Mouse (Mus musculus): ENCODE measurements around the gene Dag1. TPM values are rescaled to one million over a fixed set of nuclear protein-coding genes. Genes with fewer than 3 reads are reported as not detected.

The Dag1 gene
- polyA plus RNA-seq, 1 experiment from 2014 or later = 76.7 TPM

DNA sequence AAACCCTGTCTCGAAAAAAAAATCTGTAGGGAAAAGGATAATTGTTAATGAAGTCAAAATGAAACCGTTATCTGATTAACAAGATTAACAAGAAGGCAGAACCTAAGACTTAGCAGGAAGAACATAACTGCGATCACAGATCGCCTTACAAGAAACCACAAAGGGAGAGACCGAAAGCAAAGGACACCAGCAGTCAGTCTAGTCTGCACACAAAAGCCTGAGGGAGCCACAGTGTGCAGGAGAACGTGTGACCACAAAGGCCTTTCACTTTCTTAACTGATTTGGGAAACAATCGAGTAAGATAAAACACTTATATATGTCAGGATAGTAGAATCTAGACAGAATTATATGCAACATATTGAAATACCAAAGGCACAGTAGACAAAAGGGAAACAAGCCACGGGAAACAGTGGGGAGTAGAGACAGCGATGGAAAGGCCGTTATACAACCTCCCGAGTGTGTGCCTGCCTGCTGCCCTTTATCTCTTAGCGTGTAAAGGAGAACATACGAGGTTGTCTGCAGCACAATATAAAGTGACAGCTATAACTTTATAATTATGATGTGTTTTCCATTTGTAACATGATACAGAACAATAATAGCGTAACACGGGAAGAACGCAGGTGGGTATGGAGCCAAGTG lies 100.0 kb downstream of the Dag1 start:
- DNase-seq (ENCODE audit: low spot score) (no peak), ATAC-seq (ENCODE audit: low FRiP score) (no peak)
- no peak overlapping the region for H3K4me3 ChIP-seq (replicated peaks; ENCODE audit: low read length)
- no peak overlapping the region for H3K9ac ChIP-seq
- WGBS = 71% methylated on average over 16 of the region's 16 CpGs
- H3K27ac ChIP-seq = no peak overlapping the region
- H3K4me1 ChIP-seq (replicated peaks; ENCODE audit: control insufficient read depth, insufficient read depth, low read length) = no peaks in the 10 kb centered on the region
- no peaks in the 10 kb centered on the region for H3K27me3 ChIP-seq (ENCODE audit: control insufficient read depth, insufficient read depth, low read length)
- H3K9me3 ChIP-seq (ENCODE audit: control insufficient read depth, low read length) = 0 out of 2 replicates have a peak, but pooled peaks cover 4% of the 10 kb centered on the region
- H3K36me3 ChIP-seq (replicated peaks; ENCODE audit: control insufficient read depth, insufficient read depth) = no peaks in the 10 kb centered on the region; the same call in none of the 2 replicates
- H3K4me2 ChIP-seq (replicated peaks) = no peak overlapping the region

DNA sequence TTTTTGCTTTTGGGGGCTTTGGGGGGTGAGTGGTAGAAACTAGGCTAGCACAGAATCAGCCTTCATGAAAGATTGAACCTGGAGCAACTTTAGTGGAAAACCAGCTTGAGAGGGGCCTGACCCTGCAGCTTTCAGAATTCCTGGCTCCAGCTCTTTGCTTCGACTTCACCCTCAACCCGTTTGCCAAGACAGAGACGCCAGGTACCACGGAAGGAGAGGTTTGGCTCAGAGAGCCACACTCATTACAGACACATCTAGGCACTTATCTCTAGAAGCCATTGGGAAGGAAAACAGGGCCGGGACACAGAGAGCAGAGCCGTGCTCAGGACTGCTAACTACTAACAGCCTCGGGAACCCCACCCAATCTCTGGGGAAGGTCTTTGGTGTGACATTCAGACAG lies 105.9 kb downstream of the Dag1 start:
- Histone ChIP-seq H3K4me2 (replicated peaks) (no peak overlapping the region), H3K27me3 (ENCODE audit: control insufficient read depth, insufficient read depth, low read length) (no peaks in the 10 kb centered on the region), H3K27ac (no peak overlapping the region), H3K36me3 (replicated peaks; ENCODE audit: control insufficient read depth, insufficient read depth) (peaks cover 8% of the 10 kb centered on the region; the same call in 1 of the 2 replicates), H3K9me3 (ENCODE audit: control insufficient read depth, low read length) (no peaks in the 10 kb centered on the region), H3K4me1 (replicated peaks; ENCODE audit: control insufficient read depth, insufficient read depth, low read length) (no peaks in the 10 kb centered on the region), H3K9ac (no peak overlapping the region), H3K4me3 (replicated peaks; ENCODE audit: low read length) (no peak overlapping the region)
- no peak for DNase-seq (ENCODE audit: low spot score)
- 84% methylated on average over 7 of the region's 7 CpGs for WGBS
- no peak for ATAC-seq (ENCODE audit: low FRiP score)

DNA sequence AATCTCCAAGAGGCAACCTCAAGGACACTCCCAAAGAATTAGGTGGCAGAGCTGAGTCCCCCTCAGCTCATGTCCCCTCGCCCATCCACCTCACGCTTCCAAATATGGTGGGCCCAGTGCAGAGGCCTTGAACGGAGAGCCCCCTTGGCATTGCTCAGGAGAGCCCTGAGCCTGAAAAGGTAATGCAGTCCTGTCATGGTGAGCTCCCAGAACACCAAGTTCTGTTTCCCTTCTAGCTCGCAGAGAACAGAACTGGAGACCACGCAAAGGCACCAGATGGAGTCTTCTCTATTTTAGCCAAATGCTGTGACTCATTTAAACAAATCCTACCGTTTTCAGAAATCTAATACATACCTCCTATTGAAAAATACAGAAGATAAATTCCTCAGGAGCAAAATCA lies 106.3 kb downstream of the Dag1 start:
- Histone ChIP-seq H3K9me3 (ENCODE audit: control insufficient read depth, low read length) (no peaks in the 10 kb centered on the region), H3K9ac (no peak overlapping the region), H3K27ac (no peak overlapping the region), H3K4me2 (replicated peaks) (no peak overlapping the region), H3K27me3 (ENCODE audit: control insufficient read depth, insufficient read depth, low read length) (no peaks in the 10 kb centered on the region), H3K4me1 (replicated peaks; ENCODE audit: control insufficient read depth, insufficient read depth, low read length) (no peaks in the 10 kb centered on the region), H3K36me3 (replicated peaks; ENCODE audit: control insufficient read depth, insufficient read depth) (peaks cover 8% of the 10 kb centered on the region; the same call in 1 of the 2 replicates), H3K4me3 (replicated peaks; ENCODE audit: low read length) (no peak overlapping the region)
- 92% methylated on average over 6 of the region's 6 CpGs for WGBS
- ATAC-seq (ENCODE audit: low FRiP score) (no peak), DNase-seq (ENCODE audit: low spot score) (no peak)

DNA sequence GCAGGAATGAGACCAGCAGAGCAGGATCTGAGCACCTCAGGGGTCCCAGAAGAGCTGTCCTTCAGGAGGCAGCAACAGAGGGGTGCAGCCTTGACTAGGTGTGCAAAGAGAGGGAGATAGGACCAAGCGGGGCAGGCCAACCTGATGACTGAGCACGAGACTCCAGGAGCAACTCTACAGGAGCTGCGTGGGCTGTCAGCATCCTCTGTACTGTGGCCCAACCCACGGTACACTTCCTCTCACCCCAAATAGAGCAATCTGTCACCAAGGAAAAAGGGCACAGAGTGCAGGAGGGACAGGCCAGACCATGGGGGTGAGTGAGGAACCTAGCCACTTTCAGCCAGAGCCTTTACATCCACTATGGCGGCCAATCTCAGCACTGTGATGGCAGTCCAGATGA lies 107.0 kb downstream of the Dag1 start:
- no peak for ATAC-seq (ENCODE audit: low FRiP score)
- no peak for DNase-seq (ENCODE audit: low spot score)
- H3K4me2 ChIP-seq (replicated peaks) = no peak overlapping the region
- 85% methylated on average over 5 of the region's 5 CpGs for WGBS
- no peaks in the 10 kb centered on the region for H3K4me1 ChIP-seq (replicated peaks; ENCODE audit: control insufficient read depth, insufficient read depth, low read length)
- no peak overlapping the region for H3K9ac ChIP-seq
- H3K27ac ChIP-seq = no peak overlapping the region
- H3K4me3 ChIP-seq (replicated peaks; ENCODE audit: low read length) = no peak overlapping the region
- no peaks in the 10 kb centered on the region for H3K27me3 ChIP-seq (ENCODE audit: control insufficient read depth, insufficient read depth, low read length)
- H3K9me3 ChIP-seq (ENCODE audit: control insufficient read depth, low read length) = no peaks in the 10 kb centered on the region
- 0 out of 2 replicates have a peak, but pooled peaks cover 8% of the 10 kb centered on the region for H3K36me3 ChIP-seq (replicated peaks; ENCODE audit: control insufficient read depth, insufficient read depth)

DNA sequence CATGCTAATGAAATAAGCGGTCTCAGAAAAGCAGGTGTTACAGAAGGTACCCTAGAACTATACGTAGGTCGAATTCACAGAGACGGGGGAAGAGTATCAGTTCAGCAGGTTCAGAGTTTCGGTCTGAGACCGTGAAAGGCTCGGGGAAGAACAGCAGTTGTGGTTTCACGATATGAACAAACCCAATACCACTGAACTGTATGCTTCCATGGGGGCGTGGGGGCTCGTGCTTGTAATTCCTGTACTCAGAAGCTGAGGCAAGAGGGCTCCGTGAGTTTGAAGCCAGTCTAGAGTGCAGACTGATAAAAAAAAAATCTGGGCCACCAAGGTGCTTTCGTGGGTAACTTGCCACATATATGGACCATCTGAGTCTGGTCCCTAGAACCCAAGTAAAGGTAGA lies 108.9 kb downstream of the Dag1 start:
- H3K27me3 ChIP-seq (ENCODE audit: control insufficient read depth, insufficient read depth, low read length) = no peaks in the 10 kb centered on the region
- ATAC-seq (ENCODE audit: low FRiP score) = no peak
- H3K4me3 ChIP-seq (replicated peaks; ENCODE audit: low read length) = no peak overlapping the region
- H3K4me2 ChIP-seq (replicated peaks) = no peak overlapping the region
- H3K27ac ChIP-seq = no peak overlapping the region
- no peak overlapping the region for H3K9ac ChIP-seq
- H3K9me3 ChIP-seq (ENCODE audit: control insufficient read depth, low read length) = no peaks in the 10 kb centered on the region
- 92% methylated on average over 12 of the region's 12 CpGs for WGBS
- 0 out of 2 replicates have a peak, but pooled peaks cover 8% of the 10 kb centered on the region for H3K36me3 ChIP-seq (replicated peaks; ENCODE audit: control insufficient read depth, insufficient read depth)
- no peaks in the 10 kb centered on the region for H3K4me1 ChIP-seq (replicated peaks; ENCODE audit: control insufficient read depth, insufficient read depth, low read length)
- DNase-seq (ENCODE audit: low spot score) = no peak

Other genes starting within 250 kb of the Dag1 start
- gene Gmppb, start 214.7 kb downstream of the Dag1 start, polyA plus RNA-seq (2014; fragmentation: Nextera tagmentation; extraction: Ambion mirVana) = 17.7 and 18.2 TPM in 2 replicates
- 2.4 and 2.9 TPM in 2 replicates for gene Amigo3, start 210.8 kb downstream of the Dag1 start, polyA plus RNA-seq (2014; fragmentation: Nextera tagmentation; extraction: Ambion mirVana)
- not detected in 2 replicates for gene Mst1, start 183.5 kb downstream of the Dag1 start, polyA plus RNA-seq (2014; fragmentation: Nextera tagmentation; extraction: Ambion mirVana)
- gene Rnf123, start 180.6 kb downstream of the Dag1 start, polyA plus RNA-seq (2014; fragmentation: Nextera tagmentation; extraction: Ambion mirVana) = 49.9 and 50.9 TPM in 2 replicates
- 44.8 and 48.7 TPM in 2 replicates for gene Apeh, start 169.4 kb downstream of the Dag1 start, polyA plus RNA-seq (2014; fragmentation: Nextera tagmentation; extraction: Ambion mirVana)
- 15.4 and 15.7 TPM in 2 replicates for gene Bsn, start 73.6 kb downstream of the Dag1 start, polyA plus RNA-seq (2014; fragmentation: Nextera tagmentation; extraction: Ambion mirVana)
- 136 and 137 TPM in 2 replicates for gene Nicn1, start 26.5 kb upstream of the Dag1 start, polyA plus RNA-seq (2014; fragmentation: Nextera tagmentation; extraction: Ambion mirVana)
- gene Amt, start 32.9 kb upstream of the Dag1 start, polyA plus RNA-seq (2014; fragmentation: Nextera tagmentation; extraction: Ambion mirVana) = 18.6 and 24.4 TPM in 2 replicates
- 206 and 214 TPM in 2 replicates for gene Rhoa, start 42.2 kb upstream of the Dag1 start, polyA plus RNA-seq (2014; fragmentation: Nextera tagmentation; extraction: Ambion mirVana)
- gene Tcta, start 42.2 kb upstream of the Dag1 start, polyA plus RNA-seq (2014; fragmentation: Nextera tagmentation; extraction: Ambion mirVana) = 49.5 and 59.9 TPM in 2 replicates
- 462 and 488 TPM in 2 replicates for gene Gpx1, start 74.9 kb upstream of the Dag1 start, polyA plus RNA-seq (2014; fragmentation: Nextera tagmentation; extraction: Ambion mirVana)
- gene Usp4, start 83.9 kb upstream of the Dag1 start, polyA plus RNA-seq (2014; fragmentation: Nextera tagmentation; extraction: Ambion mirVana) = 127 TPM in 2 replicates
- 1.7 and 2.2 TPM in 2 replicates for gene 1700102P08Rik, start 128.8 kb upstream of the Dag1 start, polyA plus RNA-seq (2014; fragmentation: Nextera tagmentation; extraction: Ambion mirVana)
- 1.6 TPM in 2 replicates for gene Ccdc36, start 164.5 kb upstream of the Dag1 start, polyA plus RNA-seq (2014; fragmentation: Nextera tagmentation; extraction: Ambion mirVana)
- not detected in 2 replicates for gene BC048562, start 172.5 kb upstream of the Dag1 start, polyA plus RNA-seq (2014; fragmentation: Nextera tagmentation; extraction: Ambion mirVana)
- 44.9 and 51.4 TPM in 2 replicates for gene Ccdc71, start 196.6 kb upstream of the Dag1 start, polyA plus RNA-seq (2014; fragmentation: Nextera tagmentation; extraction: Ambion mirVana)
- 52.8 and 57.2 TPM in 2 replicates for gene Klhdc8b, start 197.6 kb upstream of the Dag1 start, polyA plus RNA-seq (2014; fragmentation: Nextera tagmentation; extraction: Ambion mirVana)
- gene Lamb2, start 215.8 kb upstream of the Dag1 start, polyA plus RNA-seq (2014; fragmentation: Nextera tagmentation; extraction: Ambion mirVana) = 18.9 and 19.4 TPM in 2 replicates
- gene Usp19, start 226.6 kb upstream of the Dag1 start, polyA plus RNA-seq (2014; fragmentation: Nextera tagmentation; extraction: Ambion mirVana) = 64.9 and 69.7 TPM in 2 replicates
- gene Qars, start 243.7 kb upstream of the Dag1 start, polyA plus RNA-seq (2014; fragmentation: Nextera tagmentation; extraction: Ambion mirVana) = 61.6 and 66.6 TPM in 2 replicates

Data from hindbrain, embryonic 14.5 days (tissue).